Mouse (Mus musculus) testis, adult 2 months (tissue): Measurements from ENCODE around the gene Lmnb2. TPM values are rescaled to one million over a fixed set of nuclear protein-coding genes. Genes with fewer than 3 reads are reported as not detected.

ENCODE experiments used
- H3K27ac ChIP-seq: fragments of 200-500 bp; 2 replicates; pipeline ENCODE4 v1.5.1; 2012; ENCODE audit warnings: low read depth, low read length; ENCODE audit not compliant: control insufficient read depth, insufficient read depth
- H3K27me3 ChIP-seq: fragments of 200-500 bp; 2 replicates; pipeline ENCODE4 v1.6.1; 2012; ENCODE audit warnings: mild to moderate bottlenecking, low read length, moderate library complexity; ENCODE audit not compliant: control insufficient read depth, insufficient read depth
- H3K36me3 ChIP-seq: fragments of 200-500 bp; 2 replicates; pipeline ENCODE4 v1.6.1; 2012; ENCODE audit warnings: mild to moderate bottlenecking, low read length; ENCODE audit not compliant: control insufficient read depth, insufficient read depth
- H3K4me1 ChIP-seq: fragments of 200-500 bp; 2 replicates; pipeline ENCODE4 v1.6.1; 2012; ENCODE audit warnings: low read length; ENCODE audit not compliant: control insufficient read depth, insufficient read depth
- H3K4me3 ChIP-seq: fragments of 200-500 bp; 2 replicates; pipeline ENCODE4 v1.5.1; 2012; ENCODE audit warnings: low read depth, mild to moderate bottlenecking, low read length, moderate library complexity, mixed read lengths; ENCODE audit not compliant: control insufficient read depth
- CTCF ChIP-seq: fragments of 200-500 bp; IDR thresholded peaks from 2 replicates; pipeline ENCODE4 v1.5.1; 2012; ENCODE audit warnings: low read depth, mild to moderate bottlenecking, inconsistent platforms, low read length, moderate library complexity; ENCODE audit not compliant: control insufficient read depth, insufficient read depth, insufficient replicate concordance
- POLR2A ChIP-seq: fragments of 200-500 bp; IDR thresholded peaks from 2 replicates; pipeline ENCODE4 v1.6.1; 2012; ENCODE audit warnings: low read depth, mild to moderate bottlenecking, inconsistent platforms, low read length, moderate library complexity; ENCODE audit not compliant: control insufficient read depth
- polyA plus RNA-seq: library from polyadenylated mRNA; depleted of rRNA; stranded (reverse); fragments of >200 nt; gene quantifications from 2 replicates; pipeline ENCODE4 v1.2.3, GENCODE M21; 2012

The Lmnb2 gene
- polyA plus RNA-seq, 1 experiment = 177 TPM

DNA sequence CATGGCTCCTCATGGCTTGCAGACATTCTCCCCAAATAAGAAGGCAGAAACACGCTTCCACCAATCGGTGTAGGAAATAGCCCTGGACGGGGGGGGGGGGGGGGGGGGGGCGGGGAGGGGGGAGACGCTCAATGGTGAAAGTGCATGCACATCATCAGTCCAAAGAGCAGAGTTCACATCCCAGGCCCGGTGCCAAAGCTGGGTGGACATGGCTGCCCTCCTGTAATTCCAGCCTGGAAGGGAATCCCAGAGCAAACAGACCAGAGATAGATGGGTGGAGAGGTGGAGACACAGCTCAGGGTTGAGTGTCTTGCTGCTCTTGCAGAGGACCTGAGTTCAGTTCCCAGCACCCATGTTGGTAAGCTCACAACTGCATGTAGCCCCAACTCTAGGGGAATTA, 47.1 kb downstream of the Lmnb2 start:
- Histone ChIP-seq H3K4me3 (no peak overlapping the region), H3K27ac (no peak overlapping the region), H3K27me3 (no peaks in the 10 kb centered on the region), H3K36me3 (no peaks in the 10 kb centered on the region), H3K4me1 (no peaks in the 10 kb centered on the region)
- TF ChIP-seq POLR2A (no peak), CTCF (no peak)

GRCm38 (mm10) chr10:80864446-80864845, 53.6 kb downstream of the Lmnb2 start:
- Histone ChIP-seq H3K4me1 (no peaks in the 10 kb centered on the region), H3K27ac (no peak overlapping the region), H3K4me3 (no peak overlapping the region), H3K36me3 (no peaks in the 10 kb centered on the region; the same call in 1 of the 2 replicates), H3K27me3 (no peaks in the 10 kb centered on the region)
- no peak for TF ChIP-seq CTCF
- TF ChIP-seq POLR2A = no peak

- Histone ChIP-seq H3K36me3 (no peaks in the 10 kb centered on the region; the same call in 1 of the 2 replicates), H3K4me1 (no peaks in the 10 kb centered on the region; the same call in 1 of the 2 replicates), H3K27ac (no peak overlapping the region), H3K27me3 (no peaks in the 10 kb centered on the region), H3K4me3 (no peak overlapping the region)
- TF ChIP-seq CTCF = no peak
- TF ChIP-seq POLR2A = no peak
Observed at GRCm38 (mm10) chr10:80862305-80862704, 55.7 kb downstream of the Lmnb2 start.

- H3K27me3 ChIP-seq = no peaks in the 10 kb centered on the region
- H3K27ac ChIP-seq = no peak overlapping the region
- H3K36me3 ChIP-seq = no peaks in the 10 kb centered on the region; the same call in 1 of the 2 replicates
- H3K4me1 ChIP-seq = peaks cover 2% of the 10 kb centered on the region
- no peak for TF ChIP-seq POLR2A
- no peak for TF ChIP-seq CTCF
- H3K4me3 ChIP-seq = no peak overlapping the region
Observed at GRCm38 (mm10) chr10:80858350-80858935, 59.6 kb downstream of the Lmnb2 start.

- no peak overlapping the region for H3K4me3 ChIP-seq
- H3K27me3 ChIP-seq = no peaks in the 10 kb centered on the region
- no peaks in the 10 kb centered on the region; the same call in none of the 2 replicates for H3K36me3 ChIP-seq
- TF ChIP-seq CTCF (no peak), POLR2A (no peak)
- H3K4me1 ChIP-seq = peaks cover 2% of the 10 kb centered on the region
- H3K27ac ChIP-seq = no peak overlapping the region
Observed at GRCm38 (mm10) chr10:80857848-80858247, 60.2 kb downstream of the Lmnb2 start.

DNA sequence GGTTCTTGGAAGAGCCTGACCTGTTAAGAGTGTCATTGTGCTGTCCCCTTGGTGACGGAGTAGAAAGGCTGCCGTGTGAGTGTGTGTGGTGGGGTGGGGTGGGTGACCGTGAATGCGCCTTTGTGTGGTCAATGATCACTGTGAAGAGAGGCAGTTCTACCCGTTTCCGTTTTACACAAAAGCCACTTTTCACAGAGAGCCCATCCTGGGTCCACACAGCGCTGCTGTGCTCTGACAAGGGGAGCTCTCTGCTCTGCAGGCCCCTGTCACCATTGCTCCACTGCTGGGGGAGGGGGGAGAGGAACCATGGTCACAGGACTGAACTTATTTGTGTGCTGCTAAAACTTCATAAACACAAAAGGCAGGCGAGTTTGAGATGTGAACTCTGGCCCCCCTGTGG, 60.7 kb downstream of the Lmnb2 start:
- no peak overlapping the region for H3K27ac ChIP-seq
- H3K4me1 ChIP-seq = peaks cover 2% of the 10 kb centered on the region
- H3K4me3 ChIP-seq = no peak overlapping the region
- H3K36me3 ChIP-seq = no peaks in the 10 kb centered on the region; the same call in none of the 2 replicates
- TF ChIP-seq CTCF (no peak), POLR2A (no peak)
- no peaks in the 10 kb centered on the region for H3K27me3 ChIP-seq

- H3K4me3 ChIP-seq = peak overlapping the region; percentile 26
- TF ChIP-seq POLR2A (no peak), CTCF (no peak)
- no peak overlapping the region for H3K27ac ChIP-seq
- no peaks in the 10 kb centered on the region for H3K27me3 ChIP-seq
- peaks cover 2% of the 10 kb centered on the region for H3K4me1 ChIP-seq
- H3K36me3 ChIP-seq = no peaks in the 10 kb centered on the region; the same call in none of the 2 replicates
Observed at GRCm38 (mm10) chr10:80856908-80857307, 61.1 kb downstream of the Lmnb2 start.
